Mouse (Mus musculus) liver, embryonic 12.5 days (tissue): Measurements from ENCODE around the gene Polr3e. TPM values are rescaled to one million over a fixed set of nuclear protein-coding genes. Genes with fewer than 3 reads are reported as not detected.
"Not testable (repeated sequence)": the region's sequence is repeated elsewhere in the genome, so short reads cannot be mapped to it uniquely, and the experiment has no call there.

Experiments used
- ATAC-seq: fragments of 200-750 bp; cut with Nextera tagmentation; 2 replicates; pipeline ENCODE4 v1.8.0; 2017; ENCODE audit warnings: moderate number of reproducible peaks, mild to moderate bottlenecking, moderate library complexity
- H3K27ac ChIP-seq: fragments of 300-500 bp; sonication (generic); 2 replicates; pipeline ENCODE4 v1.5.1; 2016; ENCODE audit warnings: mild to moderate bottlenecking
- H3K27me3 ChIP-seq: fragments of 300-500 bp; sonication (generic); replicated peaks from 2 replicates; pipeline ENCODE4 v1.6.1; 2016; ENCODE audit warnings: mild to moderate bottlenecking, moderate library complexity
- H3K36me3 ChIP-seq: fragments of 300-500 bp; sonication (generic); 2 replicates; pipeline ENCODE4 v1.6.1; 2016; ENCODE audit warnings: mild to moderate bottlenecking, moderate library complexity
- H3K4me1 ChIP-seq: fragments of 300-500 bp; sonication (generic); 2 replicates; pipeline ENCODE4 v1.6.1; 2016
- H3K4me2 ChIP-seq: fragments of 300-500 bp; sonication (generic); 2 replicates; pipeline ENCODE4 v1.6.1; 2016; ENCODE audit warnings: mild to moderate bottlenecking, moderate library complexity
- H3K4me3 ChIP-seq: fragments of 300-500 bp; sonication (generic); 2 replicates; pipeline ENCODE4 v1.5.1; 2016; ENCODE audit warnings: mild to moderate bottlenecking, moderate library complexity
- H3K9ac ChIP-seq: fragments of 300-500 bp; sonication (generic); 2 replicates; pipeline ENCODE4 v1.6.1; 2016; ENCODE audit warnings: mild to moderate bottlenecking, moderate library complexity
- H3K9me3 ChIP-seq: fragments of 300-500 bp; sonication (generic); replicated peaks from 2 replicates; pipeline ENCODE4 v1.6.1; 2016; ENCODE audit warnings: mild to moderate bottlenecking, moderate library complexity
- WGBS: fragments of 180-500 bp; shearing (Covaris S2); methylation state at CpG from one replicate; pipeline ENCODE4 v1.1.7; 2016; ENCODE audit not compliant: insufficient replicate concordance; 5-methylcytosine and 5-hydroxymethylcytosine counted together
- polyA plus RNA-seq: library from polyadenylated mRNA; unstranded; fragments of >200 nt; fragmentation: Nextera tagmentation; extraction: Ambion mirVana; gene quantifications from 2 replicates; pipeline ENCODE4 v1.2.1, GENCODE M21; 2016

Gene Polr3e
- polyA plus RNA-seq, 1 experiment from 2014 or later: 27.9 TPM

GRCm38 (mm10) chr7:120953591-120953990 lies 36.0 kb downstream of the Polr3e start:
- not testable (repeated sequence) for ATAC-seq, H3K9me3 ChIP-seq, H3K9ac ChIP-seq, H3K4me3 ChIP-seq, H3K27me3 ChIP-seq, H3K27ac ChIP-seq, H3K4me2 ChIP-seq, H3K4me1 ChIP-seq
- H3K36me3 ChIP-seq: peaks cover 72% of the 10 kb centered on the region
- 84% methylated on average over 7 of the region's 7 CpGs for WGBS

- H3K36me3 ChIP-seq: peaks cover 87% of the 10 kb centered on the region
- WGBS: 90% methylated on average over 2 of the region's 2 CpGs
- peaks cover 6% of the 10 kb centered on the region; the same call in 1 of the 2 replicates for H3K4me1 ChIP-seq
These were observed 42.6 kb downstream of the Polr3e start for GRCm38 (mm10) chr7:120960116-120960515.

GRCm38 (mm10) chr7:120960601-120961000 lies 43.1 kb downstream of the Polr3e start:
- no peaks in the 10 kb centered on the region for H3K9me3 ChIP-seq
- peaks cover 8% of the 10 kb centered on the region for H3K4me1 ChIP-seq
- no peak for ATAC-seq
- no peak overlapping the region for H3K9ac ChIP-seq
- no peak overlapping the region for H3K27ac ChIP-seq
- 84% methylated on average over 6 of the region's 6 CpGs for WGBS
- H3K4me3 ChIP-seq: no peak overlapping the region
- no peaks in the 10 kb centered on the region for H3K27me3 ChIP-seq
- peaks cover 82% of the 10 kb centered on the region for H3K36me3 ChIP-seq
- no peak overlapping the region for H3K4me2 ChIP-seq

More at GRCm38 (mm10) chr7:120960116-120960515, 42.6 kb downstream of the Polr3e start:
- no peak for ATAC-seq
- H3K4me3 ChIP-seq: no peak overlapping the region
- no peaks in the 10 kb centered on the region for H3K9me3 ChIP-seq
- H3K27me3 ChIP-seq: no peaks in the 10 kb centered on the region
- H3K27ac ChIP-seq: no peak overlapping the region
- no peak overlapping the region for H3K4me2 ChIP-seq
- H3K9ac ChIP-seq: no peak overlapping the region

- no peaks in the 10 kb centered on the region for H3K9me3 ChIP-seq
- H3K9ac ChIP-seq: no peak overlapping the region
- no peak for ATAC-seq
- H3K27me3 ChIP-seq: no peaks in the 10 kb centered on the region
- H3K4me1 ChIP-seq: peaks cover 12% of the 10 kb centered on the region
- WGBS: 72% methylated on average over 3 of the region's 3 CpGs
- no peak overlapping the region for H3K4me2 ChIP-seq
- peaks cover 79% of the 10 kb centered on the region for H3K36me3 ChIP-seq
- H3K4me3 ChIP-seq: no peak overlapping the region
- no peak overlapping the region for H3K27ac ChIP-seq
These were observed 44.3 kb downstream of the Polr3e start for GRCm38 (mm10) chr7:120961893-120962292.

GRCm38 (mm10) chr7:120963126-120963525 lies 45.6 kb downstream of the Polr3e start:
- Histone ChIP-seq H3K36me3 (peaks cover 79% of the 10 kb centered on the region), H3K27me3 (no peaks in the 10 kb centered on the region), H3K9ac (no peak overlapping the region), H3K4me1 (peaks cover 23% of the 10 kb centered on the region), H3K27ac (no peak overlapping the region), H3K9me3 (no peaks in the 10 kb centered on the region), H3K4me3 (no peak overlapping the region), H3K4me2 (no peak overlapping the region)
- no peak for ATAC-seq
- WGBS: 84% methylated on average over 5 of the region's 5 CpGs

GRCm38 (mm10) chr7:120969221-120969620 lies 51.7 kb downstream of the Polr3e start:
- peak overlapping the region; percentile 44 for H3K4me3 ChIP-seq
- H3K4me1 ChIP-seq: peaks cover 81% of the 10 kb centered on the region
- peak overlapping the region; percentile 69 for H3K9ac ChIP-seq
- H3K9me3 ChIP-seq: no peaks in the 10 kb centered on the region
- H3K27me3 ChIP-seq: no peaks in the 10 kb centered on the region
- WGBS: 40% methylated on average over 7 of the region's 7 CpGs
- H3K4me2 ChIP-seq: peak overlapping the region; percentile 70
- H3K27ac ChIP-seq: peak overlapping the region; percentile 91
- ATAC-seq: peak; percentile 99
- peaks cover 50% of the 10 kb centered on the region for H3K36me3 ChIP-seq

GRCm38 (mm10) chr7:120970112-120970511 lies 52.6 kb downstream of the Polr3e start:
- H3K27ac ChIP-seq: peak overlapping the region; percentile 91
- H3K4me3 ChIP-seq: no peak overlapping the region
- no peaks in the 10 kb centered on the region for H3K27me3 ChIP-seq
- WGBS: 85% methylated on average over 5 of the region's 5 CpGs
- H3K36me3 ChIP-seq: peaks cover 42% of the 10 kb centered on the region
- H3K4me1 ChIP-seq: peaks cover 87% of the 10 kb centered on the region
- peak overlapping the region; percentile 43; the same call in 1 of the 2 replicates for H3K9ac ChIP-seq
- no peak for ATAC-seq
- H3K9me3 ChIP-seq: no peaks in the 10 kb centered on the region
- H3K4me2 ChIP-seq: peak overlapping the region; percentile 34

GRCm38 (mm10) chr7:120972471-120972870 lies 54.9 kb downstream of the Polr3e start:
- Histone ChIP-seq H3K36me3 (peaks cover 29% of the 10 kb centered on the region), H3K9ac (0 out of 2 replicates have a peak overlapping the region, but pooled peaks have one; percentile 23), H3K4me1 (peaks cover 96% of the 10 kb centered on the region), H3K4me2 (peak overlapping the region; percentile 17; the same call in 1 of the 2 replicates), H3K27ac (peak overlapping the region; percentile 91)
- H3K4me3 ChIP-seq, H3K9me3 ChIP-seq, ATAC-seq, H3K27me3 ChIP-seq: not testable (repeated sequence)
- WGBS: 70% methylated on average over 2 of the region's 2 CpGs

GRCm38 (mm10) chr7:120974001-120974400 lies 56.5 kb downstream of the Polr3e start:
- Histone ChIP-seq H3K9me3 (no peaks in the 10 kb centered on the region), H3K27ac (no peak overlapping the region)

GRCm38 (mm10) chr7:120977063-120977462 lies 59.5 kb downstream of the Polr3e start:
- H3K9ac ChIP-seq: peak overlapping the region; percentile 98
- peaks cover 12% of the 10 kb centered on the region; the same call in 1 of the 2 replicates for H3K36me3 ChIP-seq
- H3K27me3 ChIP-seq: no peaks in the 10 kb centered on the region
- no peak for ATAC-seq
- peak overlapping the region; percentile 93 for H3K4me2 ChIP-seq
- H3K27ac ChIP-seq: peak overlapping the region; percentile 98
- WGBS: 75% methylated on average over 7 of the region's 7 CpGs
- H3K4me3 ChIP-seq: 0 out of 2 replicates have a peak overlapping the region, but pooled peaks have one; percentile 1
- no peaks in the 10 kb centered on the region for H3K9me3 ChIP-seq
- H3K4me1 ChIP-seq: peaks cover 73% of the 10 kb centered on the region

More at GRCm38 (mm10) chr7:120974001-120974400, 56.5 kb downstream of the Polr3e start:
- 85% methylated on average over 3 of the region's 3 CpGs for WGBS
- no peak overlapping the region; the same call in 1 of the 2 replicates for H3K4me2 ChIP-seq
- H3K4me1 ChIP-seq: peaks cover 96% of the 10 kb centered on the region
- H3K9ac ChIP-seq: no peak overlapping the region; the same call in 1 of the 2 replicates
- ATAC-seq: no peak
- H3K36me3 ChIP-seq: peaks cover 22% of the 10 kb centered on the region
- H3K4me3 ChIP-seq: no peak overlapping the region
- no peaks in the 10 kb centered on the region for H3K27me3 ChIP-seq

- peak overlapping the region; percentile 98 for H3K27ac ChIP-seq
- H3K4me2 ChIP-seq: peak overlapping the region; percentile 93
- 18% methylated on average over 4 of the region's 4 CpGs for whole genome bisulfite sequencing
- peak overlapping the region; percentile 95 for H3K4me3 ChIP-seq
- H3K9me3 ChIP-seq: no peaks in the 10 kb centered on the region
- ATAC-seq: peak; percentile 84
- H3K9ac ChIP-seq: peak overlapping the region; percentile 98
- peaks cover 12% of the 10 kb centered on the region; the same call in 1 of the 2 replicates for H3K36me3 ChIP-seq
- H3K27me3 ChIP-seq: peaks cover 13% of the 10 kb centered on the region; the same call in 1 of the 2 replicates
- H3K4me1 ChIP-seq: peaks cover 56% of the 10 kb centered on the region
These were observed 62.5 kb downstream of the Polr3e start for GRCm38 (mm10) chr7:120980041-120980440.

GRCm38 (mm10) chr7:120980931-120981924 lies 63.7 kb downstream of the Polr3e start:
- H3K36me3 ChIP-seq: peaks cover 12% of the 10 kb centered on the region; the same call in 1 of the 2 replicates
- H3K27me3 ChIP-seq: peaks cover 13% of the 10 kb centered on the region; the same call in 1 of the 2 replicates
- H3K9ac ChIP-seq: peak overlapping the region; percentile 98
- WGBS: 2% methylated on average over 39 of the region's 39 CpGs
- H3K4me3 ChIP-seq: peak overlapping the region; percentile 95
- peak overlapping the region; percentile 93 for H3K4me2 ChIP-seq
- H3K4me1 ChIP-seq: peaks cover 47% of the 10 kb centered on the region
- peak; percentile 60 for ATAC-seq
- no peaks in the 10 kb centered on the region for H3K9me3 ChIP-seq
- peak overlapping the region; percentile 98 for H3K27ac ChIP-seq
